Mouse (Mus musculus) lung, postnatal 0 days (tissue): Measurements from ENCODE around the gene Adprh.

Experiments
- CTCF ChIP-seq: IDR thresholded peaks from 2 replicates; pipeline ENCODE4 v1.5.1; 2016; ENCODE audit warnings: antibody characterized with exemption, mild to moderate bottlenecking
- EP300 ChIP-seq: IDR thresholded peaks from 2 replicates; pipeline ENCODE4 v1.6.1; 2016; ENCODE audit warnings: antibody characterized with exemption, mild to moderate bottlenecking, control low read depth

DNA sequence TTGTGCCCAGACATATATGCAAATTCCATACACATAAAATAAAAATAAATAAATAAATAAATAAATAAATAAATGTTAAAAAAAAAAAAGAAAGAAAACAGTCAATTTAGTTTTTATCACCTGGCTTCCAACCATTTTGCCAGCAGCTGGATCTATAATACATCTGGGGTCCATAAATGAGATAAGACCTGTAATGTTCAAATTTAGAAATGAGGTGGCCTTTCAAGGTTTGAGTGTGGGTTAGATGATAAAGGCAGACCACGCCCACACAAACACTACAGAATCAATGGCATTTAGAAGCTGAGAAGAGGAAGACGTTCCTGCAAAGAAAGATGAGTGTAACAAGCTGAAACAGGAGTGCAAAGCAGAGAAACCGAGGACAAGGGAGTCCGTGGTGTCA is 28.8 kb upstream of the Adprh start:
- no peak for TF ChIP-seq EP300
- no peak for TF ChIP-seq CTCF
